Mouse (Mus musculus) midbrain, embryonic 11.5 days (tissue): Measurements from ENCODE around the gene Has1. TPM values are rescaled to one million over a fixed set of nuclear protein-coding genes. Genes with fewer than 3 reads are reported as not detected.
A peak's percentile ranks its signal among the peaks of the same experiment; 100 is the strongest.

Source experiments
- ATAC-seq: fragments of 200-750 bp; cut with Nextera tagmentation; 2 replicates; pipeline ENCODE4 v1.8.0; 2017; ENCODE audit warnings: moderate TSS enrichment, moderate library complexity; ENCODE audit not compliant: low FRiP score
- DNase-seq: peaks from one replicate; pipeline ENCODE4 v3.0.0; 2015; ENCODE audit warnings: low spot score; ENCODE audit errors: missing footprints
- H3K27ac ChIP-seq: fragments of 300-500 bp; sonication (generic); 2 replicates; pipeline ENCODE4 v1.5.1; 2014; ENCODE audit warnings: low read depth, low read length
- H3K27me3 ChIP-seq: fragments of 300-500 bp; sonication (generic); 2 replicates; pipeline ENCODE4 v1.6.1; 2014; ENCODE audit warnings: mild to moderate bottlenecking, low read length, moderate library complexity, mixed read lengths; ENCODE audit not compliant: control insufficient read depth, insufficient read depth
- H3K36me3 ChIP-seq: fragments of 300-500 bp; sonication (generic); 2 replicates; pipeline ENCODE4 v1.6.1; 2014; ENCODE audit warnings: mild to moderate bottlenecking, low read length, moderate library complexity, mixed read lengths; ENCODE audit not compliant: control insufficient read depth, insufficient read depth
- H3K4me1 ChIP-seq: fragments of 300-500 bp; sonication (generic); 2 replicates; pipeline ENCODE4 v1.6.1; 2014; ENCODE audit warnings: low read length; ENCODE audit not compliant: control insufficient read depth, insufficient read depth
- H3K4me2 ChIP-seq: fragments of 300-500 bp; sonication (generic); 2 replicates; pipeline ENCODE4 v1.6.1; 2014; ENCODE audit warnings: mild to moderate bottlenecking, moderate library complexity
- H3K4me3 ChIP-seq: fragments of 300-500 bp; sonication (generic); 2 replicates; pipeline ENCODE4 v1.5.1; 2014; ENCODE audit warnings: low read depth, low read length
- H3K9ac ChIP-seq: fragments of 300-500 bp; sonication (generic); 2 replicates; pipeline ENCODE4 v1.6.1; 2014; ENCODE audit warnings: low read length
- H3K9me3 ChIP-seq: fragments of 300-500 bp; sonication (generic); 2 replicates; pipeline ENCODE4 v1.6.1; 2016; ENCODE audit warnings: low read length; ENCODE audit not compliant: control insufficient read depth
- WGBS: fragments of 180-500 bp; shearing (Covaris S2); extraction: QIAGEN DNeasy Blood & Tissue Kit; methylation state at CpG from one replicate; pipeline ENCODE4 v1.1.7; 2014; 5-methylcytosine and 5-hydroxymethylcytosine counted together
- polyA plus RNA-seq: library from polyadenylated mRNA; unstranded; fragments of >200 nt; fragmentation: Nextera tagmentation; extraction: Ambion mirVana; gene quantifications from 2 replicates; pipeline ENCODE4 v1.2.1, GENCODE M21; 2014

The Has1 gene
- polyA plus RNA-seq, 1 experiment from 2014 or later: 0.38 TPM

DNA sequence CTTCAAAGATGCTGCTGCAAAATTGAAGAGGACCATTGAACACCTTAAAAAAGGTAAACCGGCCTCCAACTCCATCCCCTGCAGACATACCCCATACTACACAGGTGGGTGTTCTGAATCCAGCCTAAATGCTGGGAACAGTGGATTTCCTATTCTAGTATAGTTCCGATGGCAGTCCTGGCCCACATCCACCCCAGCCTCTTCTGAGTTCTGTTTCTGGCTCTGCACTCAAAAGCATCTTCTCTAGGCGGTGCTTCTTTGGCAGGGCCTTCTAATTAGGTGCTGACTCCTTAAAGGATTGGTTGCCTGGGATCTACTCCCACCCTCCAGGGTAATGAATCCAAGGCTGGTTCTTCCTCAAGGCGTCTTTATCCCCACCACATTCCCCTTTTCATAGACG, 18.9 kb downstream of the Has1 start:
- ATAC-seq: no peak
- Histone ChIP-seq H3K4me1 (peaks cover 21% of the 10 kb centered on the region), H3K9ac (no peak overlapping the region), H3K9me3 (no peaks in the 10 kb centered on the region), H3K27me3 (no peaks in the 10 kb centered on the region), H3K4me3 (no peak overlapping the region), H3K36me3 (peaks cover 13% of the 10 kb centered on the region; the same call in 1 of the 2 replicates), H3K27ac (no peak overlapping the region), H3K4me2 (no peak overlapping the region)
- 77% methylated on average over 5 of the region's 5 CpGs for WGBS
- no peak for DNase-seq

DNA sequence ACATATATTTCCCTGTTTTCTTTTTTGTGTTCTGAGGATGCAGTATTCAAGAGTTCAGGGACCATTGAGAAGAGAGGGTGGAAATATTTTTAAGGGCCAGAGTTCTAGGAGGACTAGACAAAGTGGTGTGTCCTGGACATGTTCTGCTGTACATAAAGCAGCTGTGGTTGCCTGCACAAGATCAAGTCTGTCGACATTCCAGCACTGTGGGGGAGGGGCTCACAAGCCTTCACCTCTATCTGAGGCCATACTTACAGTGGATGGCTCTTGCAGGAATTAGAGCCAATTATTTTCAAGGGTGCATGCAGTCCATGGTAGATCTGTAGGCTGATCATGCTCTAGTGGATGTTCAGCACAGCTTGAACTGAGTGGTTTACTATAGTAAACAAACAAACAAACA, 20.1 kb downstream of the Has1 start:
- Histone ChIP-seq H3K9ac (no peak overlapping the region), H3K4me2 (no peak overlapping the region), H3K9me3 (no peaks in the 10 kb centered on the region), H3K27me3 (no peaks in the 10 kb centered on the region), H3K4me3 (no peak overlapping the region), H3K36me3 (peaks cover 12% of the 10 kb centered on the region; the same call in 1 of the 2 replicates), H3K4me1 (peaks cover 27% of the 10 kb centered on the region), H3K27ac (no peak overlapping the region)
- 21% methylated on average over 1 of the region's 1 CpGs for WGBS
- DNase-seq (no peak), ATAC-seq (no peak)

DNA sequence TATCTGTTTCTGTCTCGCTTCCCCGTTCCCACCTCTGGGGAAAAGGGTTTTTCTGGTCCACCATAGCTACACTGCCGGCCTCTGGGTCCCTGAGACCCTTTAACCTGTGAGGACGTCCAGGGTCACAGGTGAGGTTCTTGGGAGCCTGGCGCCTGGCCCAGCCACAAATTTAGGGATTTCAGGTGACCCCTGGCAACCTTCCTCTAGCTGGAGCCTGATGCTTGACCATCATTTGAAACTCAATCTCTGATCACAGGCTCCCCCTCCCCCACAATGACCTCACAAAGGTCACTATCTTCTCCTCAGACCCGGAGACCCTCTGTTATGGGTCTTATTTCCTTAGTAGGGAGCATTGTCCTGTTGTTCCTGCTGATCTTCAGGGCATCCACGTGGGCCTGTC, 24.3 kb downstream of the Has1 start:
- Histone ChIP-seq H3K4me3 (no peak overlapping the region), H3K9ac (no peak overlapping the region), H3K27ac (no peak overlapping the region), H3K27me3 (no peaks in the 10 kb centered on the region), H3K36me3 (peaks cover 12% of the 10 kb centered on the region; the same call in 1 of the 2 replicates), H3K4me1 (peaks cover 27% of the 10 kb centered on the region), H3K9me3 (no peaks in the 10 kb centered on the region), H3K4me2 (no peak overlapping the region; the same call in 1 of the 2 replicates)
- peak; percentile 70 for DNase-seq
- ATAC-seq: no peak
- 74% methylated on average over 7 of the region's 7 CpGs for WGBS

- peaks cover 30% of the 10 kb centered on the region for H3K4me1 ChIP-seq
- peak overlapping the region; percentile 82 for H3K4me2 ChIP-seq
- WGBS: 69% methylated on average over 23 of the region's 23 CpGs
- peak overlapping the region; percentile 89 for H3K4me3 ChIP-seq
- ATAC-seq (no peak), DNase-seq (peak; percentile 81)
- H3K36me3 ChIP-seq: peaks cover 12% of the 10 kb centered on the region; the same call in 1 of the 2 replicates
- H3K9me3 ChIP-seq: no peaks in the 10 kb centered on the region
- H3K27ac ChIP-seq: peak overlapping the region; percentile 99; the same call in 1 of the 2 replicates
- peak overlapping the region; percentile 92 for H3K9ac ChIP-seq
- H3K27me3 ChIP-seq: no peaks in the 10 kb centered on the region
Observed at GRCm38 (mm10) chr17:17829816-17830535, 25.0 kb downstream of the Has1 start.

- H3K36me3 ChIP-seq: peaks cover 12% of the 10 kb centered on the region; the same call in 1 of the 2 replicates
- ATAC-seq (no peak), DNase-seq (peak; percentile 87)
- H3K9ac ChIP-seq: peak overlapping the region; percentile 92
- 4% methylated on average over 6 of the region's 6 CpGs for WGBS
- H3K27ac ChIP-seq: peak overlapping the region; percentile 99
- peaks cover 24% of the 10 kb centered on the region for H3K4me1 ChIP-seq
- peak overlapping the region; percentile 82 for H3K4me2 ChIP-seq
- no peaks in the 10 kb centered on the region for H3K27me3 ChIP-seq
- no peaks in the 10 kb centered on the region for H3K9me3 ChIP-seq
- H3K4me3 ChIP-seq: peak overlapping the region; percentile 89
Observed at GRCm38 (mm10) chr17:17829052-17829785, 25.8 kb downstream of the Has1 start.

- peak overlapping the region; percentile 99 for H3K27ac ChIP-seq
- peak; percentile 98 for DNase-seq
- peak overlapping the region; percentile 92 for H3K9ac ChIP-seq
- peaks cover 12% of the 10 kb centered on the region; the same call in 1 of the 2 replicates for H3K36me3 ChIP-seq
- peak overlapping the region; percentile 89 for H3K4me3 ChIP-seq
- H3K9me3 ChIP-seq: no peaks in the 10 kb centered on the region
- no peaks in the 10 kb centered on the region for H3K27me3 ChIP-seq
- H3K4me2 ChIP-seq: peak overlapping the region; percentile 82
- peak; percentile 72 for ATAC-seq
- H3K4me1 ChIP-seq: peaks cover 24% of the 10 kb centered on the region
- 0% methylated on average over 12 of the region's 15 CpGs for WGBS
Observed at GRCm38 (mm10) chr17:17828191-17828981, 26.6 kb downstream of the Has1 start.

DNA sequence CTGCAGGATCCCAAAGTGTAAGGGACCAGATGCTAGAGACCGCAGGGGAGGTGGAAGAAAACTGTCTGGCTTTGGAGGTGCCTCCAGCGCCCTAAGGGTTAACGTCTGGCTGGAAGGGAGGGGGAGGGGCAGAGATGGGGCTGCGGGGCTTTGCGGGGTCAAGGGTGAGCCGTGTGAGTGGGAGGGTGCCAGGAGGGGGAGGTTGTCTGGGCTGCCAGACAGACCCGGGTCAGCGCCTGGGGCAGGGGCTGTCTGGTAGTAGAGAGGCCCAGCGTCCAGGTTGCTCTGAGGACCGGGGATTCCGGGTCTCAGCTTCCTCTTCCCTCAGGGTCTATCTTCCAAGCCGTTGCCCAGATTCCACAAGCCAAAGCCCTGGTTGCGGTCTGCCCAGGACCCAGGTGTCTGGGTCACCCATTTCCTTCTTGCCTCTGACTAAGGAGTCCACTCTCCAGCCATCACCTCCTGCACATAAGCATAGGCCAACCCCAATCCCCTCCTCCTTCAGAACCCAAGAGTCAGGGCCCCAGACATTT, 27.3 kb downstream of the Has1 start:
- WGBS: 0% methylated on average over 13 of the region's 13 CpGs
- Histone ChIP-seq H3K4me1 (peaks cover 24% of the 10 kb centered on the region), H3K27ac (peak overlapping the region; percentile 99), H3K4me2 (peak overlapping the region; percentile 82), H3K4me3 (peak overlapping the region; percentile 89), H3K9ac (peak overlapping the region; percentile 92), H3K36me3 (peaks cover 12% of the 10 kb centered on the region; the same call in 1 of the 2 replicates), H3K27me3 (no peaks in the 10 kb centered on the region), H3K9me3 (no peaks in the 10 kb centered on the region)
- peak; percentile 99 for DNase-seq
- ATAC-seq: peak; percentile 73

- no peaks in the 10 kb centered on the region for H3K9me3 ChIP-seq
- peak within 1 kb of the TSS; percentile 89 for H3K4me3 ChIP-seq
- ATAC-seq (peak; percentile 85), DNase-seq (peak; percentile 99)
- H3K4me2 ChIP-seq: peak within 1 kb of the TSS; percentile 82
- under 1% methylated on average over 37 of the region's 42 CpGs for WGBS
- no peaks in the 10 kb centered on the region for H3K27me3 ChIP-seq
- peaks cover 21% of the 10 kb centered on the region for H3K4me1 ChIP-seq
- peaks cover 10% of the 10 kb centered on the region; the same call in 1 of the 2 replicates for H3K36me3 ChIP-seq
- peak within 1 kb of the TSS; percentile 92 for H3K9ac ChIP-seq
- H3K27ac ChIP-seq: peak within 1 kb of the TSS; percentile 99
Observed at GRCm38 (mm10) chr17:17826751-17827657, 28.0 kb downstream of the Has1 start, which contains the start of gene Spaca6. TSS of gene Spaca6 (plus strand) at chr17:17827158.
